Mouse (Mus musculus): Measurements from ENCODE around the gene Spata5. TPM values are rescaled to one million over a fixed set of nuclear protein-coding genes. Genes with fewer than 3 reads are reported as not detected.
"Not testable (repeated sequence)": the region's sequence is repeated elsewhere in the genome, so short reads cannot be mapped to it uniquely, and the experiment has no call there.

The Spata5 gene
- polyA plus RNA-seq, 1 experiment from 2014 or later = 26.8 TPM

DNA sequence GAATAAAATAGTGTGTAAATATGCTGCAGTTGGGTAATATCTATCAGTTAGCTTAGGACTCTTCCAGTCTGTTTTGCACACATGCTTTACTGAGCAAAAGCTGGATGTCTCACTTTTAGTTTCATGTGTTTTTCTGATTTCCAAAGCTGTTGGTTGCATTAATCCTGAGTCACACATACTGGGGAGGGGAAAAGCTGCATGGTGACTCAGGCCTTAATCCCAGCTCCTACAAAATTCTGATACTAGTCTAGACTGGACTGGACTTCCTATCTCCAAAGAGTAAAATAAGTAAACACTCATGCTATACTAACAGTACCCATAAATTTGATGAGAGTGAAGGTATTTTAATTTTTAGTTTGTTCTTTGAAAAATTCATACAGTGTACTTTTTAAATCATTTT is 84.2 kb downstream of the Spata5 start:
- no peak for DNase-seq (ENCODE audit: low spot score)

DNA sequence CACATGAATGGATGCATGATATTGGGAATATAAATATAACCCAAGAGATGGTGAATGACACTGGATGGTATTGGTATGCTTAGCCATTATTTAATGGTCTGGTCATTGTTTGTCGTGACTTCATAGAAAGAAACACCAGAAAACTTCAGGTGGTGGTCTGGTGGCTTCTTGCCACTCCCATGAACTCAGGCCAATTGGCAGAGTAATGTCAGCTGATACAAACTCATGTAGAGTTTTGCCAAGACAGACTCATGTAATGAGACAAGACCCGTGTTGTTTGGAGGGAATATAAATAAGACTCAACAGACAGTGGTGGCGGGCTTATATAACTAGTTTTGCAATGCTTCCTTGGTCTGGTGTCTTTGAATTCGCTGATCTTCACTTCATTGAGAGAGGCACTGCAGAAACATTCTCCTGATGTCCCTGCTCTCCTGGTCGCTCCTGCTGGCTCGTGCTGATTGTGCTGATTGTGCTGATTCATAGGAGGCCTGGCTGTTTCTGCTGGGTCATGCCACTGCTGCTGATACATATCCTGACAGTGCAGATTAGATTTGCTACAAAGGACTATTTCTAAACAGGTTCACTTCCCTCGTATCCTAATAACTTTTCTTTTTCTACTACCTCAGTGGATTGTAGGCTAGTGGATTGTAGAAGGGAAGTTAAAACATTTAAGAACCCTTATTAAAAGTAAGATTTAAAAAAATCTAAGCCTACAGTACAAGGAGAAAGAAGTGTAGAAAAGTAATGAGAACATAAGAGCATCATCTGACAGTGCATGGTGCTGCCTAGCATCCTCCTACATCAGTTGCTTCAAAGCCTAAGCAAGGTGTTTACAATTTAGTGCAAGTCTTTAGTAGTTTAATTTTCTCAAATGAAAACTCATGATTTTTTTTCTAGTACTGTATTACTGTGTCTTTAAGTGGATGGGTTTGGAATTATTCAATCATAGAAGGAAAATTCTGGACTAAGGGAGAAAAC is 90.6 kb downstream of the Spata5 start:
- no peak for DNase-seq (ENCODE audit: low spot score)

DNA sequence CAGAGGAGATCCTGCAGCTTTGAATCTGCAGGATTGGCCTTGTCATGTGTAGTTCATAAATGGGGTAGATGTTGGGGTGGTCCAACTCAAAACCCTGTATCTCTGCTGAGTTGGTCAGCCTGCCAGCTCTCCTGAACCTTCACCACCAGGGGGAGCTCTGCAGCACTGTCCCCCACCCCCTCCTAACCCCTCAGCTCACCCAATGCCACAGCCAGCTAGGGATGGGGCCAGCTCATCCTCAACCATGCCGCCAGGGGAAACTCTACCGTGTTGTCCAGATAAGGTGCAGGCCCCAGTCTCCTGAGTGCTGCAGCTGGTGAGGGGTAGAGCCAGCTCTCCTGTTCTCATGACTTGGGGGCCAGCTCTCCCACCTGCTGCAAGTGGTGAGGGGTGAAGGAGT is 95.8 kb downstream of the Spata5 start:
- DNase-seq (ENCODE audit: low spot score) = peak; percentile 69

DNA sequence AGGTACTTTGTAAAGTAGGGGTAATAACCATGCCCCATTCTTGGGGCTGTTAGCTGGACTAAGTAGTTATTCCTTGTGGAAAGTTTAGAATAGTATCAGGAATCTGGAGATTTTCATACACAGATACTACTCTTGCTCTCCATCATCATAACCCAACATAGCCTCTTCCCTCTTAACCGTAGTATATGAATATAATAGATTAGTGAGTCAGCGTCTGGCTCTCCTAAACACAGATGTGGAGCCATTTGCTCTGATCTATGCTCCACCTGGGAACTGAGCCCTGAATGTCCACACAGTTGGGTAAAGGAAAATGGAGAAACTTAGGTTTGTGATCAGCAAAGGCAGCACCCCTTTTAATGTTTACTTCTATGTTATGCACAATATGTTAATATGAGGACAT is 96.7 kb downstream of the Spata5 start:
- no peak for DNase-seq (ENCODE audit: low spot score)

DNA sequence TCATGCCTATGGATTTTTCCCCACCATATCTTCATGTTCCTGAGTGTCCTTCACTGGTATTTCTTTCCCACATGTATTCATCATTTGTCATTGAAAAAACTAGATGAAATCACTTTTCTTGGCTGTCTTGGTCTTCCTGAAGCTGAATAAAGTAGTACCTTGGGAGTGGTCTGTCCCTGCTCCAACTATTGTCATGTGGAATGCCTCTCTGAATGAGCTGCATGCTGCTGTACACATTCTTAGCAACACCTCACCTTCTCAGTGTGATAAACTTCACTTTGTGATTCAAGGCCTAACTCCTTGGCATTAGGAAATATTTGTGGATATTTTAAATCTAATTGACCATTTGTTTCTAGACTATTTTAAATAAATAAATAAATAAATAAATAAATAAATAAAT is 98.9 kb downstream of the Spata5 start:
- DNase-seq (ENCODE audit: low spot score) = no peak

DNA sequence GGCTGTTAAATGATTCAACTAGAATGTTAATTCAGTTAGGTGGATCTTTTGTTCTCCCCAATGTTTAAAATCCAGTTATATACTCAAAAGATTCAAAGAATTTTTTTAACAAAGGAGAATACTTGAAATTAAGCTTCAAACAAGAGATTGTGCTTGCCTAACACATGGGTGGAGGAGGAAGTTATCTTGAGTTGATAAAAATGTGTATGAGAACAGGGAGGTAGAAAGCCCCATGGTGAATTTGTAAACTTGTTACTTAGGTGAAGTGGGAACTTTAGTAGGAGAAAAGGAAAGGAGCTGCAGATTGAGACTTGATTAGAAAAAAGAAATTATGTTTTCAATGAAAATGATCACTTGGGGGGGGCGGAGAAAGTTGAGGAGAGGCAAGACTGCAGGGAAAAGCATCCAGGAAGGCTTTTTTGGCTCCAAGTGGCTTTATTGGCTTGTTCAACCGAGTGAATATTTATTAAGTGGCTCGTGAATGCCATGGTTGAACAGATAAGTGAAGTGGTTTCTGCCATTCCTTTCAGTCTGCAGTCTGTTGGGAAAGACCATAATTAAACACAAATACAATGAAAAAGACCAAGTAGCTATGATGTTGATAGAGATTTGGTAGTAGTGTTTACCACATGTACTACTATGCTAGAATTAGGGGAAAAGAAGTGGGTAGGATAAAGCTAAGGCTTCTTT is 100.8 kb downstream of the Spata5 start:
- no peak for DNase-seq (ENCODE audit: low spot score)

DNA sequence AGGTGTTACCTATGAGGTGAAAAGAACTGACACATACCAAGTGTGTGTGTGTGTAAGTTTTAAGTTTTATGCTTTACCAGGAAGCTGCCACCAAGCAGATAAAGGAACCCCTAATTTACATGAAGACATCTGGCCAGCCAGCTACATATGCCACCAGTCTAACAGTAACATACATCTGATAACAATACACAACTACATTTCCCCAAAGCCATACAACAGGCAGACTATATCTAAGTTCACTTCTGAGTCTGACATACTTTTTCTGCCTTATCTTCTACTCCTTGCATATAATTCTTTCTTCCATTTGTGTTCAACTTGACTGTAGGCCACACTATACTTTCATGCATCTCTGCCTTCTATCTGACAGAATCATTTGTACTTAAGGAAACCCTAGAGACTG is 112.4 kb downstream of the Spata5 start:
- DNase-seq (ENCODE audit: low spot score) = no peak

DNA sequence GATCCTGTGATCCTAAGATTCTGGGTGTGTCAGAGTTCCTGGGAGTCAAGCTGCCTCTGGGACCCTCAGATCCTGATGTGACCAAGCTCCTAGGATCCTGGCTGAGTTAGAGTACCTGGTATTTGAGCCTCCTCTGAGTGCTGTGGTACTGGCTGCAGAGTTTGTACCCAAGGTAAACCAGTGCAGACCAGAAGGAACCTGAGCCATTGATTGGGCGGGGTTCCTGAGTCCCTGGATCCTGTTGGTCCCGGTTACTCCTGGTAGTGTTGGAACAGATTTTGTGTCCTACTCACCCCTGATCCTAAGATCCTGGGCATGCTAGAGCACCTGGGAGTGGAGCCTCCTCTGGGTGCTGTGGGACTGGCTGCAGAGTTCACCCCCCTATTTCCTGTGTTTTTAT is 121.0 kb downstream of the Spata5 start:
- DNase-seq (ENCODE audit: low spot score) = not testable (repeated sequence)

DNA sequence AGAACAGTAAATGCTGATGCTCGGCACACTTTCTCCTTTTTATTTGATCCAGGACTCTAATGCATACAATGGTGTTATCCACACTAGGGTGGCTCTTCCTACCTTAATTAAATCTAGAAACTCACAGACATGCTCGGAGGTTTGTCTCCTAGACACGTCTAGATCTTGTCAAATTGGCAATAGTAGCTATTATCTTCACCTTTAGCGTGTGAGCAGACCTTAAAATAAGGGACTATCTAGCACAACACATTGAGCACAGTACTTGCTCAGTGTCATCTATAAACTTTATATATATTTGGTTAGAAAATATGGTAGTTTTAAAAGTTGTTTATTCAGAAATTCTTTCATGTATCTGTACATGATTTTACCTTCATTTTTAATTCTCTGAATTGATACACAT is 126.7 kb downstream of the Spata5 start:
- no peak for DNase-seq (ENCODE audit: low spot score)

DNA sequence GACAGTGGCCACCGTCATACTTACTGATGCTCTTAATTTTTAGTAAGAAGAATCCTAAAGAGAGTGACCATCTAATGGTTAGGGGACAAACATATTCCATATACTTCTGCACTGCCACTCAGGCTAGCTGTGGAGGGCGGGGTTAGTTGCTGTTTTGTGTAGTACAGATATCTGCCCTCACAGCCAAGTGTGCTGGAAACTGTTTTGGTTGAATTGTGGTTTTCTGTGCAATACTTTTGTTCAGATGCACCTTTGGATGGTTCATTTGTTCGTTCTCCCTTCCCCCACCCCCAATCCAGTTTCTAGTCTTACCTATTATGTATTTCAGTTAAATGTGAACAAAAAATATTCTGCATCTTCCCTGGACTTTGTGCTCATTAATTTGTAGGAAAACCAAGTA is 130.5 kb downstream of the Spata5 start:
- peak; percentile 4 for DNase-seq (ENCODE audit: low spot score)

DNA sequence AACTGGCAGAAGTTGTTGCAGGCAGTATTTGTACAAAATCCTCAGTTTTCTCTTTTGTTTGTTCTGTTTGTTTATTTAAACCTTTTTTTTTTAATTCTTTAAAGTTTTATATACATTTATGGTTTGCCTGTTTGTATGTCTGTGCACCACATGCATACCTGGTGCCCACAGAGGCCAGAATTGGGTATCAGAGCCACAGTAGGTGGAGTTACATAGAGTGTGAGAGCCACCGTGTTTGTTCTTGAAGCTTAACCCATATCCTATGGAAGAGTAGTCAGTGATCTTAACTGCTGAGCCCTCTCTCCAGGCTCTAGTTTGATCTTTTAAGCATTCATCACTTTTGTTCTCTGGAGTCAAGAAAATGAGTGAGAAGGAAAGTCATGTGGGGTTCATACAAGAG is 130.9 kb downstream of the Spata5 start:
- no peak for DNase-seq (ENCODE audit: low spot score)

DNA sequence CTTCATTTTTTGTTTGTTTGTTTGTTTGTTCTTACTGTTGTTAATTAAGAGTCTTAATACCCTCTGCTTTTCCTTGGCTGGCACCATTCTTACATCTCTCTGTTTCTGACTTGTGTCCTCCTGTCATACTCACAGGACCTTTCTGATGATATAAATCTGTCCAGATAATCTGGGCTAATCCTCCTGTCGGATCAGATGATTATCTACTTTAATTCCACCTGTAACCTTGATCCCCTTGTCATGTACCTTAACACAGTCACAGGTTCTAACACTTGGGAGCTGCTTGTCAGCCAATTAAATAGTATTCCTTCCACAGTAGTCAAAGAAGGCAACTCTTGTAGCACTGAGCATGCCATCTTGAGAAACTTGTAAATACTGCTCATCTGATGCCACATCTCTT is 131.8 kb downstream of the Spata5 start:
- DNase-seq (ENCODE audit: low spot score) = no peak

DNA sequence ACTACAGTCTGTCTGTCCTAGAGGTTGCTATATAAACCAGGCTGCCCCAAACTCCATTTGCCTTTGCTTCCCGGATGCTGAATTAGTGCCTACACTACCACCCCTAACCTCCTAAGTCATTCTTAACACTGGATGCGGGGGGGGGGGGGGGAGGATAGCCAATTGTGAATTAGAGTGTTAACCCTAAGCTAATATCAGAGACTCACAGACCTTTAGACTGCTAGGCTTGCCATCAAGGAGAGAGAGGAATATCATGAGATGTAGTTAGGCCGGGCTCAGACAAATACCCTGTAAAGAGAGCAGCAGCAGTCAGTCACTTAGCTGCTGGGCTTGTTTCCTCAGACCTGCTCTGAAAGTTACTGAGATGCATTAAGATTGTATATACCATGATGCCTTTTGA is 132.5 kb downstream of the Spata5 start:
- no peak for DNase-seq (ENCODE audit: low spot score)

DNA sequence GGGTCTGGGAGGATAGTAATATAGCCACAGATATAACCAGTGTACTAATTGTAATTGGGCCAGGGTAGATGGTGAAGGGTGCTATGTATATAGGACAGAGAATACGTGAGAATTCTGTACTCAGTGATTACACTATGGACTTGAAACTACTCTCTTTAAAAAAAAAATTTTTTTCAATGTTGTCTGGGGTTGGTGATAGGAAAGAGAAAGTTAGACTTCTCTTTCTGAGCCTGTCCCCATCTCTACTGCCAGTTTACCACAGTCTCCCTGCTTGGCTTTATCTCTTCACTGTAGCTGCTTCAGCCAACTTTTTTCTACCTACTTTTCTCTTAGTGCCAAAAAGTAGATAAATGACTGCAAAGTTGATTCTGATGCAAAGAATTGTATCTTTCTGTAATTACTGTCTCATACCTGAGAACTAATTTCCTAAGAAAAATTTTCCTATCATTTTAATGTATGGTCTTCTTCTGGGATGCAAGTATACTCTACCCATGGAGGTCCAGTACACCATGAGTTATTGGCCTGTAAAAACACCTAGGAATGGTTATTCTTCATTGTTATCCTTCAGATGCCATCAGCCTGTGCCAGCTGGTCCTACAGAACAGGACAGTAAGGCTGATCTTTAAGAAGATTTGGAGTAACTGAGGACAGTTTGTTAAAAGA is 133.8 kb downstream of the Spata5 start:
- DNase-seq (ENCODE audit: low spot score) = no peak

DNA sequence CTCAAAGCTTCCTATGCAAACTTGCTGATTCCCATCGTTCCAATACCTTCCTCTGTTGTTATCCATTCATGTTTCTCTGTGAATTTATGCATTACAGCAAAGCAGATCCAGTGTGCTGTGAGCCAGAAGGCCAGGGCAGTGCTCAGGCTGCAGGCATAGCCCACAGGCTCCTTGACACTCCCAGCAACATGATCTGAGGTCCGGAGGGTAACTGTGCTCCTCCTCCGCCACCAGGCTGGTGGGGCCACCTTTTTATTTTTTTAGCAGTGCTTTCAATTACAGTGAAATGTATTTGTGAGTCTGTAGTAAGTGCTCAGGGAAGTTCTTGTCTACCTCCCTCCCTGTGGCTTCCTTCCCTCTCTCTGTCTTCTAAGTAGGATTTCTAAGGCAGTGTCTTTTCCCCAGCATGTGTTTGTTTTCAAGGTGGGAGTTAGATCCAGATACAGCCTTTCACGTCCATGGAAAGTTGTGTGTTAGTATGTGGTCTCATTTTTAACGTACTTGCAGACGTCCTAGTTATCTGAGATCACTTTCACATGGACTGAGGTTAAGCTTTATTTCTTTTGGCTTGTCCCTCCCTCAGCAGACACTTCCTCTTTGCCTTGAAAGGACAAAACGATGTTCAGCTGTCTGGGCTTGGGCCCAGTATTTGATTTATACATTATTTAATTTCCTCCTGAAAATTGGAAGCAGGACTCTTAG is 136.9 kb downstream of the Spata5 start:
- DNase-seq (ENCODE audit: low spot score) = no peak

DNA sequence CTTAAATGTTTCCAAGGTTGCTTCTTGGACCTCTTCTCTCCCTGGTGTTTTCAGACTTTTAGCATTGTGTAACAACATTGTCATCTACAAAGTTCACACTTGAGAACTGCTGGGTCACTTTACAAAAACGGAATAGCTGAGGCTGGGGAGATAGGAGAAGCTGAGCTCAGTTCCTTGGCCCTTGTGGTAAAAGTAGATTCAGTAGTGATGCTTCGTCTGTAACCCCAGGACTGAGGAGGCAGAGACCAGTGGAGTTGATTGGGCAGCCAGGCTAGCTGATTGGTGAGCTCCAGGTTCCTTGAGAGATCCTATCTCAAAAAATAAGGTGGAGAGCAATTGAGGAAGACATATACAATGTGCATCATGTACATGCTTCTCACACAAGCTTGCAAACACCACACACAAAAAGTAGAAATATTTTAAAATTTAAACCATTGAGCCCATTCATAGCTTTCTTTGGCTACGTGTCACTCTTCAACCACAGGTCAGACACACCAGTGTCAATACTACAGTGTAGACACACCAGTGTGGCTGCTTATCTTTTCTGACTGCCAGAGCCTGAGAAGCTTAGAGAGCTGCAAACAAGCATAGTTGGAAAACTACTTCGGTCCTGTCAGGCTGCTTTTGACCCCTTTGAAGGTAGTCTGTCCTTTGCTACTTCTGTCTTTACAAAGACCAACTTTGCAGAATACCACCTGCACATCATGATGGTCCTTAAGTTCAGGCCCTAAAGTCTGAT is 138.2 kb downstream of the Spata5 start:
- no peak for DNase-seq (ENCODE audit: low spot score)

DNA sequence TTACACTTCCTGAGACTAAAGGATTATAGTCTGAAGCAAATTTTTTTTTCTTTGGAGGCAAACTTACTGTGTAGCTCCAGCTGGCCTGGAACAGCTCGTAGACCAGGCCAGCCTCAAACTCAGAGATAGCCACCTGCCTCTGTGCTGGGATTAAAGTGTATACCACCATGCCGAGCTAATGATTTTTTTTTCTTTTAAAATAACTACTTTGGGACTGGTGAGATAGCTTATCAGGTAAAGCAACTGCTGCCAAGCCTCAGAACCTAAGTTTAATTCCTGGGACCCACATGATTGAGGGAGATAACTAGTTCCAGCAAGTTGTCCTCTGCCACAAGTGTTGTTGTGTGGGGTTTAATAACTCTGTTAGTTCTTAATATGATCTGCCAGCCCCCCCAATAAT is 139.6 kb downstream of the Spata5 start:
- no peak for DNase-seq (ENCODE audit: low spot score)

DNA sequence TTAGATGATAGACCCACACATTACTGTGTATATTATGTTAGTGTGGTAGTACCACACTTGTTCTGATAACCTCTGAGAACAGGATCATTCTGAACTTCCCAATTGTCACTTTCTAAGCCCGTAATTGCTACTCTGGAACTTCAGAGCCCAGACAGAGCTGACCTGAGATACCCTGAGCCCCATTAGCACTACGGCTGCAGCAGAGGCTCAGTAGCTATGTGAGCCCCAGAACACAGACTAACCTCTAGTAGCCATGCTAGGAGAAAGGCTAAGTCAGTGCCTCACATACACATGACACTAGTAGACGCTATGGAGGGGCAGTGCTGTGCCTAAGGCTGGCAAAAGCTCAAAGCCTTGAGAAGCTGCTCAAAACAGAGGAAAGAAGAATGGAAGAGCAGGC is 141.8 kb downstream of the Spata5 start:
- no peak for DNase-seq (ENCODE audit: low spot score)

DNA sequence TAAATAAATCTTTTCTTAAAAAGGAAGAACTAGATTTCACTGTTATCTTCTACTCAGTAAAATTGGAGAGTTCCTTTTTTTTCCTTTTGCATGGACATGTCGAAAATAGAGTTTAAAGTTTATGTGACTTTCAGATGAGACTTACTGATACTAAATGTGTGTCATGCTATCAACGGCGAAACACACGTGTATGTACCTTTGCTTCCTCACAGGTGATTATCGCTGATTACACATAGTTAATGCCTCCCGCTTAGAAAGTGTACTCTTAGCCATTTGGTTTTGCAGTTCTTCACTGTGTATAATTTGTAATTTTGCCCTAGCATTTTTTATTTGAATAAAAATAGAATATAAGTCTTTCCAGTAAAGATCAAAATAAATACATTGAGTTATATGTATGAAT is 146.4 kb downstream of the Spata5 start:
- no peak for DNase-seq (ENCODE audit: low spot score)

DNA sequence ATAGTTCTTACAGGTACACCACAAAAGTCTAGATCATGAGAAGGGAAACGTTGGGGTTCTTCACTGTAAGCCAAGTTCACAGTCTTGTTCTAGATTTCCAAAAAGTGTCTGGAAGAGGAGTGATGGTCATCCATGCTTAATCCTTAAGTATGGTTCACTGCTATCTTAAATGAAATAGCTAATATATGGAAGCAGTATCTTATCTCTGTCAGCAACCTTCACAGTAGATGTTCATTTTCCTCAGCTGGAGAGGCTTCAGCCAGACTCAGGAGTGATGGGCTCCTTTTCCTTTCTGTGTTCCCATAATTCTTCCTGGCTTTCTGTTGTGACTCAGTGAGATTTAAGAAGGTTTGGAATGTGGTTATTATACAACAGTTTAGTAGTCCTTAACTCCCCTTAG is 147.8 kb downstream of the Spata5 start:
- DNase-seq (ENCODE audit: low spot score) = no peak

DNA sequence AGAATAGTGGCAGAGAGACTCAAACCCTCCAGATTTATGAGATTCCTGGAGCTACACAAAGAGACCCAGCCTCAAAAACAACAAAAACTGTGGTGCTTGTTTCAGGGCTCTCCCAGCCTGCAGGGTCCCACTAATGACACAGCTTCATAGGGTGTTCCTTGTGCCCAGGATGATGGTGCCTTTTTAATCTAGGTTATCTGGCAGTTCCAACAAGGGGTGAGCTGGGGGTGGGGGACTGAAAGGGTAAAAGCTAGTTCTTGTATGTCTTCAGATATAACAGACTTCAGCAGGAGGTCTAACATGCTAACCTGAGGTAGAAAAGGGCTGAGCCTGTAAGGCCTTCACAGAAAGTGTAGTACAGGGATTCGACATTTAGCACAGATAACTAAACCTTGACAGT is 149.1 kb downstream of the Spata5 start:
- DNase-seq (ENCODE audit: low spot score) = no peak

Data from thymus, postnatal 0 days (tissue).